Mouse (Mus musculus) left cerebral cortex, adult 2 months (tissue): ENCODE measurements at regions not wholly inside any gene's neighbourhood (a gene's known extent, or its start where the extent isn't known, plus 50 kb on each side); places are given as distances from the start of the nearest gene placed in this dataset.

Source experiments
- DNase-seq, 2 experiments: peaks; one replicate each; pipeline ENCODE4 v3.0.0; 2021 to 2022; ENCODE audit warnings: low spot score in 2 of 2, mixed read lengths in 1 of 2; ENCODE audit errors: extremely low spot score in 1 of 2
- H3K27ac ChIP-seq: fragments of 200-600 bp; 2 replicates; pipeline ENCODE4 v1.8.1; 2022
- H3K4me3 ChIP-seq: fragments of 200-600 bp; 2 replicates; pipeline ENCODE4 v1.8.1; 2022
- CTCF ChIP-seq: fragments of 200-600 bp; IDR thresholded peaks from 2 replicates; pipeline ENCODE4 v1.8.1; 2022; ENCODE audit warnings: antibody characterized with exemption, mild to moderate bottlenecking, moderate library complexity
- intact Hi-C: fragments of 180-260 bp; cut with DNase I; formaldehyde crosslinking; loops from one replicate; pipeline ENCODE4 v1.15.1; 2025

DNA sequence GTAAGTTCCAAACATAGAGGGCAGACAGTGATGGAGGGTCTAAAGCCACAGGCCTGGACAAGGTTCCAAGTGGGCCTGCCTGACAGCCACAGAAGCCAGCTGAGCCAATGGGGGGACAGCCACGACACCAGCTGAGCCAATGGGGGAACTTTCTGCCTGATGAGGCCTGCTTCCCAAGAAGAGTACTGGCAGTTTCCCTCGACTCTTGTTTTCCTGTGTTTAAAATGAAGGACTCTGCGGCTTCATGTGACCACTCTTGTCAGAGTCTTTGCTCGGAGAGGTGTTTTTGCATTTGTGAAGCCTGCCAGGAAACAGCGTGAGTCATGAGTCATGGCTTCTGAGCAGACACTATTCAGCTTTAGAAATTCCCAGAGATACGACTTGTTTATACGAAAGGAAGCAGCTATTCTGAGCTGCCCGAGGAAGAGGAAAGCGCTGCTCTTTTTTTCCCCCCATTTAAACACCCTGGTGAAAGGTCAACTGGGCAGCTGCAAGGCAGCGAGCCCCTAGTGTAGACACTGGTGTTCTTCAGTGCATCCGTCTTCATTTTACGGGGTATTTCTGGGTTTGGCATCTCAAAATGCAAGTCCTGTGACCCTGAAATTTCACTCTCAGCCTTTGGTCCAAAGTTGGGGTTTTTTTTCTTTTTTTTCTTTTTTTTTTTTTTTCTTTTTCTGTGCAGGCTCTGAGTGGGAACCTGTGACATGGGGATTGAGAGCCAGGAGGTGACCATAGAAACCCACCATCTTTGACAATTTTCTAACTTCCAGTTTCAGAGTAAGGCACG lies 183.5 kb upstream of the Klf7 start:
- Histone ChIP-seq H3K4me3 (0 out of 2 replicates have a peak overlapping the region, but pooled peaks have one; percentile 24), H3K27ac (peak overlapping the region; percentile 85)
- peak; percentile 49 to 55 for DNase-seq
- no peak; the same call in 1 of the 2 replicates for TF ChIP-seq CTCF
- intact Hi-C loops, result loop anchor here (5.0 to 10.0 kb wide), 4 partner anchors 139 to 543 kb away; no protein-coding TSS in a partner anchor

DNA sequence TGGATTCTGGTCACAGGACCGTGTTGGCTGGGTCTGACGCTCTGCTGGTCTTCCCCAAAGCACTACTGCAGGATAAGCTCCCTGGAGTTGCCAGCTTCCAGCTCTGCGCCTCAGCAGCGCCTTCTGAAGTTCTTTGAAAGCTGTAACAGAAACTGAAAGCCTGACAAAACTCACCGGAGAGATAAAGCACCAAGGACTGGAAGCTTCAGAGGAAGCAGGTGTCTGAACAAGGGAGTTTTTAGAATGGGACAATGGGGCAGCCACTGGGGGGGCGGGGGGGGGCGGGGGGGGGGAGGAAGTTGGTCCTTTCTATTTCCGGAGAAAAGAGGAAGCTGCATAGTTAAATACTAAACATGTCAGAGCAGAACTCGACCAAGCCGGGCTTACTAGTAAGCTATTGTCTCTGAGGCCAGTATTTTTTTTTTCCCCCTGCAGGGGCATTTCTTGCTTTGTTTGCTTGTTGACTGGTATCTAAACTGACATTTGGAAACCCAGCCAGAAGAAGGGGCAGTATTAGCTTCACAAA lies 180.8 kb upstream of the Klf7 start:
- intact Hi-C loops, result loop anchor here (2.0 to 10.0 kb wide), 4 partner anchors 106 to 268 kb away; no protein-coding TSS in a partner anchor
- peak; percentile 35 for TF ChIP-seq CTCF
- Histone ChIP-seq H3K4me3 (peak overlapping the region; percentile 14), H3K27ac (peak overlapping the region; percentile 51)
- peak in 1 of 2 experiments; percentile 38 for DNase-seq

DNA sequence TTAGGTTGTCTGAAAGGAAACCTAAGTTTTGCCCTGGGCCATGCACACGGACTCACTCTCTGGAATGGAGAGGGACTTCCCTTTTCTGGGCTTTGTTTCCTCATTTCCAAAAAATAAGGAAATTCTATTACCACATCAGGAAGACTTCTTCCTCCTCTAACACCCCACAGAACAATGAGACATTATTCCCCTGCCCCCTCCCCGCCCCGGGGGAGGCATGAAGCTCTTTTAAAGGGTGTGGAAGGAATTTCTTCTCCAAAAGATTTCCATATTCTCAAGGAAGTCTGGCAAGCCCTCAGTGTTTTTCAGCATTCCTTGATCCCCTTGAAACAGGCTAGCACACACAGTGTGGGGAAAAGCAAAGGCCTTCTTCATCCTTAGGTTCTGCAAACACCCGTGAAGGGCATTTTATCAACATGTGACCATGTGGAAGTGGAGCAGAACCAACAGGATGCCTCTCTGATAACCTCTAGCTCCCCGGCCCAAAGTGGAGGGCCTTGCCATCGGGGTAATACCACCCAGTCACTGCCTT lies 179.5 kb upstream of the Klf7 start:
- intact Hi-C loops, result loop anchor here (2.0 to 10.0 kb wide), 4 partner anchors 104 to 267 kb away; no protein-coding TSS in a partner anchor
- DNase-seq, result no peak
- H3K27ac ChIP-seq, result no peak overlapping the region
- no peak overlapping the region for H3K4me3 ChIP-seq
- TF ChIP-seq CTCF, result no peak

DNA sequence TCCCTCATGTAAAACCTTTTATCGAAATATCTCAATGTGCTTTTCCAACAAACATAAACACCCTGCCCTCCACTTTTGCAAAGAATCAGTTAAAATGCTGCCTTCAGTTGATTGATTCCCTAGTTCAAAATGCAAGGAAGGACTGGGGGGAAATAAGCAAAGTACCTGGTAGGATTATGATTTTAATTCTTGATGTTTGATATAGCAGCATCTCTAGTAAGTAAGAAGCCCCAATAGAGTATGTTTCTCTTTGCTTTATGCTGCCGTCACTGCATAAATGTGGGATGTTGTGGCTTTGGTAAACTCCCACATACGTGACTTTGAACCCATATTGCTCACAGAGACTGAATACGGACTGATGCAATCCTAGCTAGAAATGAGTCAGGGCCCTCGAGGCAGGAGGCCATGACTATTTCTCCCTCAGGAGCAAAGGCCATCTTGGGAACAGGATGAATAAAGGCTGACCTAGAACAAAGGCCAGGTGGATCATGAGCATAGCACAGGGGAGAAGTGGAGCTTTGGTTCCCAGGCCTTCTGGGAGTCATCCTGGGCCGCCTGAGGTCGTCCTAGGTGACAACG lies 179.0 kb upstream of the Klf7 start:
- DNase-seq, result no peak
- H3K4me3 ChIP-seq, result no peak overlapping the region
- intact Hi-C loops, result loop anchor here (5.0 to 10.0 kb wide), 3 partner anchors 104 to 266 kb away; no protein-coding TSS in a partner anchor
- TF ChIP-seq CTCF, result no peak
- no peak overlapping the region for H3K27ac ChIP-seq

DNA sequence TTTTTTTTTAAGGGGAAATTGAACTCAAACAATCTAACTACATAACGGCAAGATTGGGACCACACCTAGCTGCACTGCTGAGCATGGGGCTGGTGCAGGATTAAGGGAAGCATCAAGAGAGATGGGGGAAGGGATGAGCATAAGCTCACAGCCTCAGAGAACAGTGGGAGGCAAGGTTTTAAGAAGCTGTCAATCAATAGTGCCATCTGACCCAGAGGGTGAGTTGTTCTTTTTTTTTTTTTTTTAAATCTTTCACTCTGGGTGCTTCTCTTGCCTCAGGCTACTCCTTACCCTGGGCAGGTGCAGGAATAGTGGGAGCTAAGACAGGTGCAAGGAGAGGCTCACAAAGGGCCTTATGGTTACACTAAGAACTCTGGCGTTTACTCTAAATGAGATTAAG lies 176.9 kb upstream of the Klf7 start:
- intact Hi-C loops, result no loop called here
- no peak for DNase-seq
- Histone ChIP-seq H3K4me3 (no peak overlapping the region), H3K27ac (no peak overlapping the region)
- no peak for TF ChIP-seq CTCF

DNA sequence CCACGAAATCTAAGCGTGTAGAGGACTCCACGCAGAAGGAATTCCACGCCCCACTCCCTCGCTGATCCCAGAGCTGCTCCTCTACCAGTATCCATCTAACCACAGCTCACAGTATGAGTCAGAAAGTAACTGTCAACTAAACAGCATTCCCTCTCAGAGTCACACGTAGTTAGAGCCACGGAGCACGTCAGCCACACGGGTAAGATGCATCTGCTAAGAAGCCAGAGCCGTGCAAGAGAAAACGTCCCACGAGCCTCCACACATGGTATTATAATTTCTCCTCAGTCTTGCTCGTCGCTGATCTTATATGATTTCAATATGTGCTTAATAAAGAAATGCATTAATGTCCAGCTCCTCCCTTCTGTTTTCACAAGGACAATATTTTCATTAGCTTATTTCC lies 176.1 kb upstream of the Klf7 start:
- Histone ChIP-seq H3K4me3 (no peak overlapping the region), H3K27ac (no peak overlapping the region)
- TF ChIP-seq CTCF, result no peak
- intact Hi-C loops, result no loop called here
- no peak for DNase-seq

DNA sequence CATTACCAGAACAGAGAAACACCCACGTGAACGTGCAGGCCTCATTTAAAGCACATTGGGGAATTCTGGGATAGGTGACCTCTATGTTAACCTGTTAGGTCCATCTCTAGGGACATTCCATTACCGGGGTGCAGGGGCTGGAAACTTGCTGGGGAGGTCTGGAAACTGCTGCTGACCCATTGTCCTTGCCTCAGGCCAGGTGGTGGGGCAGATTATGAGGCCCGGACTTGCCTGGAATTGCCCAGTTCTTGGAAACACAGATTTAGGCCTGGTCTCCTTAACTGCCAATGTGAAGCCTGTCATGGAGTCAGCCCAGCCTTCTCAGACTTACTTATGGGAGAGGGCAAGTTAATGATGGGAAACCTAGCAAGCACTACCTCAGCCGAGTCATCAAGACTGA lies 175.3 kb upstream of the Klf7 start:
- TF ChIP-seq CTCF, result no peak
- Histone ChIP-seq H3K27ac (no peak overlapping the region), H3K4me3 (no peak overlapping the region)
- intact Hi-C loops, result no loop called here
- no peak for DNase-seq

DNA sequence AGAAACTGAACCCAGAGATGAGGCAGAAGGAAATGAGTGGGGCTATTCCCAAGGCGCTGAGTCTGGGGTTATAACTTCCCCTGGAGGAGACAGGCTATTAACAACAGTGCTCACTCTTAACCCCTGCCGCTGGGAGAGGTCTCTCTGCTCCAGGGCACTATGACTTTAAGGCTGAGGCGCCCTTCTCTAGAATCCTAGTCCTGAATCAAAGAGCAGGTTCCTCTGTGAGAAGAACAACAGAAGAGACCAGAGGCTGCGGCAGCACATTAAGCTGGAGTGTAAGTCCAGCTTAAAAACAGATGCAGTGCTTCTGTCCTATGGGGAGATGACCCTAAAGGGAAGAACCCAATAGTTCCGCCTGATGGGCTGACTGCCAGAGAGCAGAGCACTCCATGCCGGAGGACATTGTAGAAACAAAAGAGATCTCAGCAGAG lies 173.4 kb upstream of the Klf7 start:
- Histone ChIP-seq H3K4me3 (no peak overlapping the region), H3K27ac (no peak overlapping the region; the same call in 1 of the 2 replicates)
- intact Hi-C loops, result no loop called here
- no peak for TF ChIP-seq CTCF
- DNase-seq, result no peak

DNA sequence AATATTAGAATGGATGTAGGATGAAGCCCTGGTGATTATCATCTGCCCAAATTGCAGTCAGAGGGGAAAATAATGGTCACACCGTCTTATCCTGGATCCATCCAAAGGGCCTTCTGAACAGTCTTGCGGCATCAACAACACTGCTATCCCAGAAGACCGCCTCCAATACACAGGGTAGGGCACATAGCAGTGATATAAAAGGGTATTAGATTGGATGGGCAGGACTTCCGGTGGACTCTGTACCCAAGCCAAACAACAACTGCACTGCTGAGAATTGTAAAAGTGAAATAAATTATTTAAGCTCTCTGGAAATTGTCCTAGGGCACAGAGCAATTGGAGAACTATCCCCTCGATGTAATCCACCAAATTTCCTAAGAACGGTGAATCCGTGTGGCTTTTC lies 173.0 kb upstream of the Klf7 start:
- no peak for TF ChIP-seq CTCF
- H3K4me3 ChIP-seq, result no peak overlapping the region
- H3K27ac ChIP-seq, result no peak overlapping the region
- DNase-seq, result no peak
- intact Hi-C loops, result no loop called here

DNA sequence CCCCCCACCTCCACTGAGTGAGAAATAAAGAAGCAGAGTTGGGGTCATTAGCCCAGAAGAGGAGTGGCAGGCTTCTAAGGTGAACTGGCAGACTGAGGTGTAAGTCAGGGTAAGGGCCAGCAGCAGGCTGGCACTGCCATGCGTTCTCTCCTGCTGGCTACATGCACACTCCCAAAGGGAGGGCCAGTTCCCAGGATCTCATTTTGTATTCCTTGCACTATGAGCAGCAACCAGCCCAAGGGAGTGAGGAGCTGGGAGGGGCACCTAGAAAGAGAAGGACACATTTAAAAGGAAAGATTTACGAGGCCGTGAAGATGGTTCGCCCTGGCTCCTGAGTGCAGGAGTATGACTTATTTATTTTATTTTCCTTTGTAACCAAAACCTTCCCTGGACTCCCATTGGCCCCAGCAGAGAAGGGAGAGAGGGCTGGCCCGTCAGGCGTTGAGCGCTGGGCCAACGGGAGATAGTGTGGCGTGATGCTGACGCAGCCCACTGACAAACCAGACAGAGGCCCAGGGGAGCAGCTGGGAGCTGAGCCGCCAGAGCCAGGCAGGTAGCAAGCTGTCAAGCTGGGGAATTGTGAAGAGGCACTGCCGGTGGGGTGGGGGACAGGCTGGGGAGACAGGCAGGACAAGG lies 166.8 kb upstream of the Klf7 start:
- peak; percentile 25 to 31 for DNase-seq
- intact Hi-C loops, result no loop called here
- TF ChIP-seq CTCF, result no peak
- H3K4me3 ChIP-seq, result 0 out of 2 replicates have a peak overlapping the region, but pooled peaks have one; percentile 16
- H3K27ac ChIP-seq, result peak overlapping the region; percentile 53

DNA sequence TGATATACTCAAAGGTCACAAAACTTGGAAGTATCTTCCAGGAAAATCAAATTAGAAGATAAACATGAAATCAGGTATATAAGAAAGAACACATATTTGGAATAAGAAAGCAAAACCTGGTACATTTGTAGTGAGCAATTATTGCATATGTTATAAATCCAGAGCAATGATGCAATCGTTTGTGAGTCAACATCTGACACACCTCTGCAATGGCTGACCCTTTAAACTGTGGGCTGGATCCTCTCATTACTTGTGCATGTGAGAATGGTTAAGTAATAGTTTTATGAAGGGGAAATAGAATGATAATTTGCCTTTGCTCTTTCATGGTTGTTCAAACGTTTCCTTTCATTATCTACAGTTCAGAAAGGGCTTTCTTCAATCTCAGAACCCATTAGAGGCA lies 165.0 kb upstream of the Klf7 start:
- Histone ChIP-seq H3K4me3 (no peak overlapping the region), H3K27ac (no peak overlapping the region)
- no peak for TF ChIP-seq CTCF
- no peak for DNase-seq
- intact Hi-C loops, result no loop called here
